Mouse (Mus musculus) olfactory bulb, adult 2 months (tissue): ENCODE measurements at regions not wholly inside any gene's neighbourhood (a gene's known extent, or its start where the extent isn't known, plus 50 kb on each side); places are given as distances from the start of the nearest gene placed in this dataset.

Experiments
- CTCF ChIP-seq: fragments of 200-500 bp; IDR thresholded peaks from 2 replicates; pipeline ENCODE4 v1.5.1; 2012; ENCODE audit warnings: low read depth, mild to moderate bottlenecking, low read length, moderate library complexity; ENCODE audit not compliant: insufficient read depth
- POLR2A ChIP-seq: fragments of 200-500 bp; IDR thresholded peaks from 2 replicates; pipeline ENCODE4 v1.6.1; 2012; ENCODE audit warnings: mild to moderate bottlenecking, low read depth, low read length, moderate library complexity; ENCODE audit not compliant: insufficient read depth

GRCm38 (mm10) chr8:26795616-26796015, 181.5 kb upstream of the Zfp703 start:
- TF ChIP-seq CTCF (no peak), POLR2A (no peak)
